Mouse (Mus musculus): ENCODE results near the gene Msi2. TPM values are rescaled to one million over a fixed set of nuclear protein-coding genes. Genes with fewer than 3 reads are reported as not detected.

The Msi2 gene
- polyA plus RNA-seq, 1 experiment from 2014 or later: 41.0 TPM

DNA sequence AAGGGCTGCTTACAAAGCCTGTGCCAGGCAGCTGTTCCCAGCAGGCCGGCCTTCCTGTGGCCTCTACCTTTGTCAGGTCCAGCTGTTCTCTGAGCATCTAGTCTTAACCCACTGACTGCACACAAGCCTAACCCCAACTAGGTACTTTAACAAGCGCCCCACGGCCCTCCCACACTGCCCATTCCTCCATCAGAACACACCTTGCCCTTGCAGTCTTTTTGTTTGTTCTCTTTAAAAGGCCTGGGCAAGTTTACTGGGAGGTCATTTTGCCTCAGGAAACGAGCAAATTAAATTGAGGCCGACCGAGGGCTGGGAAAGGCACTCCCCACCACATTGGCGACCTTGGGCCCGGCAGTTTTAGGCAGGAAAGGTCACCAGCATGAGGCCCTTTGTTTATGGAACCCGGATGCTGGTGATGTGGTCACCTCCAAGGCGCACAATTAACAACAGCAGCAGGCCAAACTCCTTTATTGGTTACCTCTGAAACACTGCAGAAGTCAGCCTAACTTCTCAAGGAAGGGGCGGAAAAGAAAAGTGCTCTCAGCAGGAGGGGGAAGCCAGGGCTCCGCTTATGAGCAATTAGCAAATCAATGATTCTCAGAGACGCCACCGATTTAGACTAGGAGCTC, 28.4 kb downstream of the Msi2 start:
- H3K27ac ChIP-seq: peak overlapping the region; percentile 56
- no peaks in the 10 kb centered on the region for H3K9me3 ChIP-seq
- H3K4me1 ChIP-seq (replicated peaks): peaks cover 83% of the 10 kb centered on the region
- 11% methylated on average over 14 of the region's 14 CpGs for WGBS
- no peak overlapping the region for H3K4me3 ChIP-seq (replicated peaks)
- peaks cover 43% of the 10 kb centered on the region for H3K36me3 ChIP-seq
- no peak for ATAC-seq
- no peaks in the 10 kb centered on the region for H3K27me3 ChIP-seq
- no peak overlapping the region for H3K4me2 ChIP-seq (replicated peaks)
- 0 out of 2 replicates have a peak overlapping the region, but pooled peaks have one; percentile 28 for H3K9ac ChIP-seq (replicated peaks)

DNA sequence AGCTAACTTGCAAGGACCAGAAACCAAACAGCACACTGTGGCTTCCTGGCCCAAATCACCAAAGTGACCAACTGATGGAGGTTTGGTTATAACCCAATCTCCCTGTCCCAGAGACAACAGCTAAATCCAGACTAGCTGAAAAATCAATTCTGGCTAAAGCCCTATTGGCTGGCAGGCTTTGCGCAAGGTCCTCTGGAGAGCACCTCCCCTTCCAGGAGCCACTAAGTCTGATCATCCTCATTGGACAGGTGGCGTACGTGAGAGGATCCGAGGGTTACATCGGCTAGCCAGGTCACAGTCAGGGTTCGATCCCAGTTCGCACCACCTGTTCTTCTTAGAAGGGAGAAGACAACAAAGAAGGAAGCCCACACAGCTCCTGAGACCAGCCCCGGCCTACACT, 29.7 kb downstream of the Msi2 start:
- WGBS: 99% methylated on average over 8 of the region's 8 CpGs
- Histone ChIP-seq H3K4me1 (replicated peaks) (peaks cover 83% of the 10 kb centered on the region), H3K27me3 (no peaks in the 10 kb centered on the region), H3K36me3 (peaks cover 50% of the 10 kb centered on the region), H3K9ac (replicated peaks) (no peak overlapping the region), H3K4me2 (replicated peaks) (no peak overlapping the region), H3K9me3 (no peaks in the 10 kb centered on the region), H3K4me3 (replicated peaks) (no peak overlapping the region), H3K27ac (no peak overlapping the region)
- no peak for ATAC-seq

DNA sequence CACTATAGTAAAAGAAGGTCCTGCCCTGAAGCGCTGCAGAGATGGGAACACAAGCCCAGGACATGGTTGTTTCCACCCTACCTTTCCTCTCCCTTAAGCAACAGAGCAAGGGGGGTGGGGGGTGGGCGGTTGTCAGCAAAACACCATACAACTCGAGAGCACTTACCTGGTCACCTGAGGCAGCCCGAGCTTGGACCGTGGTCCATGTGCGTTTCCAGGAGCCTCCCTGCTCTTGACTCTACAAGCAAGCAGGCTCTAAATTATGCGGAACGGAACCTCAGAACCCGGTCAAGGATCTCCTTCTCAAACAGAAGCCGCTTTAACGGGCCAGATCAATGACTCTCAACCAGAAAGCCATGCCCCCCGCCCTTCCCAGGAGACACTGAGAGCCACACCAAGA, 30.6 kb downstream of the Msi2 start:
- peaks cover 85% of the 10 kb centered on the region for H3K4me1 ChIP-seq (replicated peaks)
- H3K27ac ChIP-seq: no peak overlapping the region
- no peak overlapping the region for H3K9ac ChIP-seq (replicated peaks)

DNA sequence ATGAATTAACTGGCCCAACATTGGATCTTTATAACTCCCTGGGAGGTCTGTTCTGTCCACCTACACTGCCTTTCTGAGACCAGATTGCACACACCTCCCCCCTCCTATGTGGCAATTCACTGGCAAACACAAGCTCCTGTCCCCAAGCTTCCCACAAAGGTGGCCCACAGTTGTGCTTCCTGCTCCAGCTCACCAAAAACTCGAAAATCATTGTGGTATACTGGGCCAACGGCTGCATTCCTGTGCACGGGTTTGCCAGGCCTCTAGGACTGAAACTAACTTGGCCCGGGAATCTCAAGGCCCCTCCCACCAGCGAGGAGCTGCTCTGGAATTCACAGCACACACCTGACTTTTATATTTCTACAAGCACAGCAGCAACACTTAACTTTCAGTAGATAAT, 31.3 kb downstream of the Msi2 start:
- Histone ChIP-seq H3K4me1 (replicated peaks) (peaks cover 87% of the 10 kb centered on the region), H3K4me3 (replicated peaks) (no peak overlapping the region), H3K36me3 (peaks cover 50% of the 10 kb centered on the region), H3K27me3 (no peaks in the 10 kb centered on the region), H3K9me3 (no peaks in the 10 kb centered on the region), H3K9ac (replicated peaks) (no peak overlapping the region), H3K27ac (no peak overlapping the region), H3K4me2 (replicated peaks) (no peak overlapping the region)
- ATAC-seq: no peak
- 84% methylated on average over 5 of the region's 5 CpGs for WGBS

More for the DNA sequence above, 30.6 kb downstream of the Msi2 start:
- no peaks in the 10 kb centered on the region for H3K9me3 ChIP-seq
- no peak overlapping the region for H3K4me3 ChIP-seq (replicated peaks)
- no peaks in the 10 kb centered on the region for H3K27me3 ChIP-seq
- no peak overlapping the region for H3K4me2 ChIP-seq (replicated peaks)
- H3K36me3 ChIP-seq: peaks cover 50% of the 10 kb centered on the region
- no peak for ATAC-seq
- 82% methylated on average over 12 of the region's 12 CpGs for WGBS

DNA sequence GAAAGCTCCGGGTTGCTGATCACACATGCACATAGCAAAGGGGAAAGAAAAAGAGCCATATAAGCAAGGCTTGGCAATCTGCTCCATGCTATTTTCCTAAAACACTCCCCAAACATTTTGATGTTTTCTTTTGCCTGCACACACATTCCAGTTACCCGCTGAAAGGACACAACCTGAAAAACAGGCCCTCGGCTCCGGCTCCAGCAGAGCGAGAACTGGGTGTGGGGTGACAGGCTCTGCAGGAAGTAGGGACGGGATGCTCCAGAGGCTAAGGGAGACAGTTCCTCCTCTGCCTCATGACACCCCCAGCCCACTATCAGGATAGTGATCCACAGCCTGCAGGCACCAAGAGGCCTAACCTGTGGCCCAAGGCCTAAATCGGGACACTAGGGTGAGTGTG, 32.3 kb downstream of the Msi2 start:
- Histone ChIP-seq H3K9me3 (no peaks in the 10 kb centered on the region), H3K36me3 (peaks cover 50% of the 10 kb centered on the region), H3K27ac (no peak overlapping the region), H3K4me1 (replicated peaks) (peaks cover 87% of the 10 kb centered on the region), H3K9ac (replicated peaks) (no peak overlapping the region), H3K4me2 (replicated peaks) (no peak overlapping the region), H3K27me3 (no peaks in the 10 kb centered on the region), H3K4me3 (replicated peaks) (no peak overlapping the region)
- ATAC-seq: no peak
- WGBS: 90% methylated on average over 7 of the region's 7 CpGs

DNA sequence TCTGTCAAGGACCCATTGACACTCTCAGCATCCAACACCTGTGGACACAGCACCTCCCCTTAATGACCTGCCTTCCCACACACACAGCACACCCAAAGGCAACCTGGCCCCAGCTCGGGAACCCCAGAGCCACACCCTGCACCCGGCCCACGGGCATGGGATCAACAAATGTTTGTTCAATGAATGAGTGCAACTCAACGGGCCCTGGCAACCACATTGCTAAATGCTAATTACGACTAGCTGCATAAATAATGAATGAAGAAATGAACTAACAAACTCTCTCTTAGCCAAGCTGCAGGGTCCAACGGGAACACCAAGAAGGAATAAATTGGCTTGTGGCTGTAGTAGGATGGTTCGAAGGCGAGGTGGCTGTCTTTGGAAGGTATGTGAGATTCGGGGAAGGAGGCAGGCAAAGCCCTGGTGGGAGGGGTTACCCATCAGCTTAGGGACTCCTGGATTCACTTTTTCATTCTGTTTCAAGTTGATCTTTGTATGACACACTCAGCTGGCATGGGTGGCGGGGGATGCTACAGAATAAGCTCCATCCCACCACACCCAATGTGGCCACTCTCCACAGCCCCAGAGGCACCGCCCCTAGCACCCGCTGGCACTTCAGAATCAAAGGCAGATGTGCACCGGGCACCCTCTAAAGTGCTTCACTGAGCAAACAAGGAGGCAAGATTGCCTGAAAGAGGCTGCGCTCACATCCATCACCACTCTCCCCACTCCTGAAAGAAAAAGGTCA, 35.1 kb downstream of the Msi2 start:
- peak overlapping the region; percentile 69 for H3K27ac ChIP-seq

DNA sequence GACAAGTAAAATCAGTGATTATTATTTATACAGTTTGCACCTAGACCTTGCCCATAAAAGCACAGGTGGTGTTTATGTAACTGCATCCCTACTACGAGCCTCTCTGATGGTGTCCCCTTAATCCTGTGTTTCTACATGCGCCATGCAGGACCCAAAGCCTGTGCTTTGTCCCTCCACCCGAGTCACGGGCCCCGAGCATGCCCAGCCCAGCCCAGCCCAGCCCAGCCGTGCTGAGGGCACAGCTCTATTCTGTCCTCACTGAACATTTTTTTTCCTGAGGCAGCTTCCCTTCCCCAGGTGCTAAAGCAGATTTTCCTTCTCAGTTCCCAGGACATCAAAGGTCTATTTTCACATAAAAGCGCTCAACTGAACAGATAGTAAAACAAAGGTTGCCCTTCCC, 41.0 kb downstream of the Msi2 start:
- no peak overlapping the region for H3K4me3 ChIP-seq (replicated peaks)
- WGBS: 64% methylated on average over 7 of the region's 7 CpGs
- peaks cover 54% of the 10 kb centered on the region for H3K36me3 ChIP-seq
- peak overlapping the region; percentile 57 for H3K27ac ChIP-seq
- 0 out of 2 replicates have a peak, but pooled peaks have one; percentile 31 for ATAC-seq
- H3K4me1 ChIP-seq (replicated peaks): peaks cover 60% of the 10 kb centered on the region
- H3K9ac ChIP-seq (replicated peaks): no peak overlapping the region
- H3K27me3 ChIP-seq: no peaks in the 10 kb centered on the region
- no peaks in the 10 kb centered on the region for H3K9me3 ChIP-seq
- no peak overlapping the region for H3K4me2 ChIP-seq (replicated peaks)

More for the DNA sequence above, 35.1 kb downstream of the Msi2 start:
- 0 out of 2 replicates have a peak, but pooled peaks have one; percentile 15 for ATAC-seq
- H3K4me2 ChIP-seq (replicated peaks): no peak overlapping the region
- WGBS: 54% methylated on average over 14 of the region's 14 CpGs
- no peaks in the 10 kb centered on the region for H3K27me3 ChIP-seq
- H3K4me3 ChIP-seq (replicated peaks): no peak overlapping the region
- H3K9me3 ChIP-seq: no peaks in the 10 kb centered on the region
- H3K36me3 ChIP-seq: peaks cover 51% of the 10 kb centered on the region
- H3K4me1 ChIP-seq (replicated peaks): peaks cover 85% of the 10 kb centered on the region
- no peak overlapping the region; the same call in 1 of the 2 replicates for H3K9ac ChIP-seq (replicated peaks)

DNA sequence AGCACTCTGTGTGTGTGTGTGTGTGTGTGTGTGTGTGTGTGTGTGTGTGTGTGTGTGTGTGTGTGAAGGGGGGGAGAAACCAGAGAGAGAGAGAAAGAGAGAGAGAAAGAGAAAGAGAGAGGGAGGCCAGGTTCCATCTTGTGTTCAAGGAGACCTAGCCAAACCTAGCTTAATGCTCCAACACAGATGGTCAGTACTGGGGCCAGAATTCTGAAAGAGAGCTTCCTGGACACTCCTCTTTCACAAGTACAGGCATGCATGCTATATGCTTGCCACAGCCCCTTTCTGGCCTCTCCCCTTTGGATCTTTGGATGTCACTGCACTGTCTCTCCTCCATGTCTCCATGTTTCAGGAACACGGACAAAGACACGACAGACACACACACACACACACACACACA, 41.7 kb downstream of the Msi2 start:
- H3K9ac ChIP-seq (replicated peaks): no peak overlapping the region
- H3K36me3 ChIP-seq: peaks cover 58% of the 10 kb centered on the region
- 94% methylated on average over 2 of the region's 2 CpGs for WGBS
- H3K27me3 ChIP-seq: no peaks in the 10 kb centered on the region
- no peak overlapping the region for H3K4me2 ChIP-seq (replicated peaks)
- no peaks in the 10 kb centered on the region for H3K9me3 ChIP-seq
- ATAC-seq: no peak
- 0 out of 2 replicates have a peak overlapping the region, but pooled peaks have one; percentile 47 for H3K27ac ChIP-seq
- H3K4me3 ChIP-seq (replicated peaks): no peak overlapping the region
- peaks cover 54% of the 10 kb centered on the region for H3K4me1 ChIP-seq (replicated peaks)

DNA sequence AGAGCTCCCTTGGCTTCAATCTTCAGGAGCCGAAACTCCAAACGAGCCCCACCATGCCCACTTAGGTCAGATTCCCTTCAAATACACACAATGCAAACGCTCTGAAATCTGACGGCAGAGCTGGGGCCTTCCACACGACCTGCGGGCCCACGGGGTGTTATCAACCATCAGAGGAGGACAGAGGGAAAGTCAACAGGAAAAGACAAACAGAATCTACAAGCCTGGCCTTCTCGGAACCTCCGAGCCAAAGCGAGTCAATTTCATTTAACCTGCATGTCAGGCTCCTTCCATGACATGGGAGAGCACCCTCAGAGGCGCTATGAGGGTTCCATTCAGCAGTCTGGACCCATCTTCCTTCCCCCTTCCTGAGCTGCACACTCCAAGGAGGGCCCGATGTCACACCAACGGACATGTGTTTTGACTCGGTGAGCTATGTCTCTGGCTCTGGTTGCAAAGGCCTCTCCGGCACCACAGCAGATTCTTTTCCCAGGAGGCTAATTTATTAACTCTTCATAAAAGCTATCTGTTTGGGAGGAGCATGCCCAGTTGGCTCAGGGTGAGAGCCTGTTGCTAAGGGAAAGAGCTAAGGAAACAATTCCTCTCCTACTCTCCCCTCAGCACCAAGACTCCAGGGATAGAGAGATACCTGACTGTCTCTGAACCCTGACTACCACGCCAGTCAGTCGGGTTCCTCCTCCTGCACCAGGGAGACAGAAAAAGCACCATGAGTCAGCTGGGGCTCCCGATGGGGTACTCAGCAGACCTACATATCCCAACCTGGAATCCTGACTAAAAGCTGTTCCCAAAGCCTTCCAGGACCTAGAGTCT, 42.6 kb downstream of the Msi2 start:
- H3K27me3 ChIP-seq: no peaks in the 10 kb centered on the region
- H3K4me2 ChIP-seq (replicated peaks): no peak overlapping the region
- no peak overlapping the region for H3K9ac ChIP-seq (replicated peaks)
- no peak overlapping the region for H3K4me3 ChIP-seq (replicated peaks)
- peak overlapping the region; percentile 47; the same call in 1 of the 2 replicates for H3K27ac ChIP-seq
- peaks cover 54% of the 10 kb centered on the region for H3K4me1 ChIP-seq (replicated peaks)
- H3K9me3 ChIP-seq: no peaks in the 10 kb centered on the region
- peaks cover 66% of the 10 kb centered on the region for H3K36me3 ChIP-seq
- no peak for ATAC-seq
- WGBS: 85% methylated on average over 18 of the region's 18 CpGs

DNA sequence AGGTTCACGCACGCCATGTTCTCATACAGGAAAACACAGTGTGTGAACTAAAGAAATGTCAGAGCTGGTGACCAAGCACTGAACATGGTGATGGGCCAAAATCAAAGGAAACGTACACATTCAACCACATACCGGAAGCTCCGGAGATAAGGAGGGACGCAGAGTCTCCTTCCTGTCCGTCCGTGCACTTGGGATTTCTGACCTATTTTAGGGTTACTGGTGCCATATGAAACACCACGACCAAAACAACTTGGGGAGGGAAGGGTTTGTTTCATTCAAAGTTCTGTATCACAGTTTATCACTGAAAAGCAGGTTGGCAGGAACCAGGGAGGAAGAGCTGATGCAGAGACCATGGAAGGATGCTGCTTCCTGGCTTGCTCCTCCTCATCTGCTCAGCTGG, 44.2 kb downstream of the Msi2 start:
- Histone ChIP-seq H3K9me3 (no peaks in the 10 kb centered on the region), H3K27me3 (no peaks in the 10 kb centered on the region), H3K27ac (no peak overlapping the region), H3K9ac (replicated peaks) (no peak overlapping the region), H3K36me3 (peaks cover 70% of the 10 kb centered on the region), H3K4me3 (replicated peaks) (no peak overlapping the region), H3K4me2 (replicated peaks) (no peak overlapping the region), H3K4me1 (replicated peaks) (peaks cover 44% of the 10 kb centered on the region)
- ATAC-seq: no peak
- WGBS: 93% methylated on average over 9 of the region's 9 CpGs

DNA sequence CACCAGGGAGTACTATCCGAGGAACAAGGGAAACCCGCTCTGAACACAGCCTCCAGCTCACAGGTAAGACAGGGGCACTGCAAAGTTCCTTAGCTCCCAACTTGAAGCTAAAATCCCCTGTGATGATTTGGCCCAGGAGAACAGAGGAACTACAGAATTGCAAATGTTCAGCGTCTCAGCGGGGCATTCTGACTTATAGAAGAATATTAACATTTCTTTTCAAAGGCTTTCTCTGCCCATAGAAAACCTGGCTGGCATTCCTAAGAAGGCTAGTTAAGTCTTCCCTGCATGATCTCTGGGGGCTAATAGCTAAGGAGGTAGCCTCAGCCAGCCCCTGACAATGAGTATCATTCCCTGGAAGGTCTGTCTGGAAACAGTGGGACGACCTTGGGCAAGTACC, 47.4 kb downstream of the Msi2 start:
- Histone ChIP-seq H3K9ac (replicated peaks) (no peak overlapping the region), H3K36me3 (peaks cover 92% of the 10 kb centered on the region), H3K4me1 (replicated peaks) (peaks cover 33% of the 10 kb centered on the region), H3K27me3 (no peaks in the 10 kb centered on the region), H3K9me3 (no peaks in the 10 kb centered on the region), H3K27ac (peak overlapping the region; percentile 32; the same call in 1 of the 2 replicates), H3K4me3 (replicated peaks) (no peak overlapping the region), H3K4me2 (replicated peaks) (no peak overlapping the region)
- no peak for ATAC-seq
- WGBS: 58% methylated on average over 5 of the region's 5 CpGs

DNA sequence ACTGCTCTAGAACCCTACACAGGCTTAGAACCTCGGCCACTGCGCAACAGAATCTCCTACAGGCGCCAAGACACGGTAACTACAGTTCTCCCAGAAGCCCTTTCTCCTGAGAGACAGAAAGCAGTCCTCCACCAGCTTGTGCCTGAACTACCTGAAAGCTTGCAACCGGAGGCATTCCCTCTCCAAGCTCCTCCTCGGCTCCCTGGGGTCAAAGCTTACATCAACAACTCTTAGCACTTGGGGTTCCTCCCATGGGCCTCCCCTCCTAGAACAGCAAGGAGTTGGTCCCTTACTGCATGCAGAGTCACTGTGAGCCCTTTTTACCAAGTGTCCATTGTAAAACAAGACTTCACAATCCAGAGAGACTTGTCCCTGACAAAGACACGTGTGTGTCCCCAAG, 49.2 kb downstream of the Msi2 start:
- H3K9ac ChIP-seq (replicated peaks): no peak overlapping the region
- no peak for ATAC-seq
- H3K4me2 ChIP-seq (replicated peaks): no peak overlapping the region
- H3K27me3 ChIP-seq: no peaks in the 10 kb centered on the region
- H3K4me1 ChIP-seq (replicated peaks): peaks cover 46% of the 10 kb centered on the region
- no peak overlapping the region for H3K27ac ChIP-seq
- no peak overlapping the region for H3K4me3 ChIP-seq (replicated peaks)
- 86% methylated on average over 7 of the region's 7 CpGs for WGBS
- H3K9me3 ChIP-seq: no peaks in the 10 kb centered on the region
- H3K36me3 ChIP-seq: peaks cover 74% of the 10 kb centered on the region

All from midbrain, embryonic 13.5 days (tissue).